Mouse (Mus musculus) gastrocnemius, postnatal 4 days (tissue): ENCODE measurements around the gene Ell. TPM values are rescaled to one million over a fixed set of nuclear protein-coding genes. Genes with fewer than 3 reads are reported as not detected.

Experiments used
- DNase-seq, 2 experiments: peaks; one replicate each; pipeline ENCODE4 v3.0.0; 2021 to 2022; ENCODE audit warnings: low spot score in 2 of 2, mixed read lengths in 2 of 2
- total RNA-seq, 2 experiments: library from RNA; stranded (reverse); gene quantifications; 2 replicates each; pipeline ENCODE4 v1.2.3; 2021

Gene Ell
- total RNA-seq, 2 experiments from 2014 or later = 16.1 to 18.2 TPM

GRCm38 (mm10) chr8:70609849-70610795 lies 70.9 kb downstream of the Ell start:
- peak; percentile 82 to 91 for DNase-seq

DNA sequence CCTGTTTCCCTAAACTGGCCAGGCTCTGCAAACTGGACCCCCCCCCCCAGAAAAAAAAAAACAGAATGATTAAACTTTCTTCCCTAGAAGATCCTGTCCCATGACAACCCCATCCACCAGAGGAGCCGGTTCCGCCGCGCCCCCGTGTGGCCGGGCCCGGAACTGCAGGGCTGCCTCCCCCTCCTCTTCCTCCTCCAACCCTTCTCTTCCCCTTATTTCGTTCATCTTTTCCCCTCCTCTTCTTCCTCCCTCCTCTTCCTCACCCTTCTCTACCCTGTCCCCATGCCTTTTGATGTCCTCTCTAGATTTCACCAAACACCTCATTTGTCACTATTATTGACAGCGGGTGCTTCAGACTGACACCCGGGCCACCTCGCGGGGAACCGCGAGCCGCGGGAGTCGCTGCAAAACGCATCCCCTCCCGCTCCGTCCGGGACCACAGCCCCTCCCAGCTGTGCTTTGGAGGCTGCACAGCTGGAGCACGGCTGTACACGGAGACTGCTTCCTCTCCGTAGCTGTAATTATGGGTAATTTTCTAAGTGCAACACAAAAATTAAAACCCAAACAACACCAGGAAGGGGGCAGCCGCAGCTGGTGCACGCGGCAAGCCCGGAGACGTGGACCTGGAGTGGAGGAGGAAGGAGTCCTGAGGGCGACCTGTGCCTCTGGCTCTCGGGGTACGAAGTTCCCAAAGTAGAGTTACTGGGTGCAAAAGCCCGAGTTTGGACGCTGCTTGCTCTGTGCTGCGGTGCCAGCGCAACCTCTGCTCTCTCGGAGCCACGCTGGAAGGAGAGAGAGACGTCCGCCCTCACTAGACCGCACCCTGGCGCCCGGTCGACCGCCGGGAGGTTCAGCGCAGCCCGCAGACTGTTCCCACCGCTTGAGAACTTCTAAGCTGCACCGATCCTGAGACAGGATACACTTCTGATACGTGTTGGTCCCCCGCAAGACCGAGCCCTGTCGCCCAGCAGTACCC lies 71.8 kb downstream of the Ell start:
- peak; percentile 86 to 94 for DNase-seq

- DNase-seq = peak; percentile 76 to 83
Observed at GRCm38 (mm10) chr8:70611849-70612248, 72.6 kb downstream of the Ell start.

DNA sequence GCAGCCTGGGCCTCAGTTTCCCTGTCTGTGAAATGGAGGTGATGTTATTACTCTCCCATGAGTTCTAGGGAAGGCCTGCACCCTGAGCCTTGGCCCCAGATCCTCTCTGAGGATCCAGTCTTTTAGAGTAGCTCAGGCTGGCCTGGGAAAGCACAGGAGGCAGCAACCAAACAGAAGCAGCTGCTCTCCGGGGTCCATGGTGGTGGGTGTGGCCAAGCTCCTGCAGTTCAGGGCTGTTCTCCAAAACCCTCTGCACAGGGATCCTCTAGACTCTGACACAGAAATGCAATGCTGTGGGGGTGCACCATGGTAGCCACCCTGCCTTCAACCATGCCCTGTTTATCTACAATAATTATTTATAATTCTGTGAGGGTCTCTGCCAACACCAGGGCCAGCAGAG lies 74.5 kb downstream of the Ell start:
- DNase-seq = no peak

DNA sequence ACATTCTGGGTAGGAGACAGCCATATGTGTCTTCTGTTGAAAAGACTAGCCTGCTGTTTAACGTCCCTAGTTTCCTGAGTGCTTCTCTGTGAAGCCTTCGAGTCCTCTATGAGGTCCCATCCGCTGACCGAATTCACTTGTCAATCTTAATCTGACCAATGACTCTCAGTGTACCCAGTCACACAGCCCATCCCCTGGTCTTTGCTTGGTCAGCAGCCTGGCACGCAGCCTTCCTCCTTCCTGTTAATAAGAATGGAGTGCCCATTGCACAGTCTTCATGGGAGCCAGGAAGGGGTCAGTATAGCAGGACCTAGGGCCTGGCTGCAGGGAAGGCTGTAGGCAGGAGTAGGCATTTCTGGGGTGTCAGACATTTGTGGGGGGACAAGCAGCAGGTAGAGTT lies 75.2 kb downstream of the Ell start:
- DNase-seq = no peak

DNA sequence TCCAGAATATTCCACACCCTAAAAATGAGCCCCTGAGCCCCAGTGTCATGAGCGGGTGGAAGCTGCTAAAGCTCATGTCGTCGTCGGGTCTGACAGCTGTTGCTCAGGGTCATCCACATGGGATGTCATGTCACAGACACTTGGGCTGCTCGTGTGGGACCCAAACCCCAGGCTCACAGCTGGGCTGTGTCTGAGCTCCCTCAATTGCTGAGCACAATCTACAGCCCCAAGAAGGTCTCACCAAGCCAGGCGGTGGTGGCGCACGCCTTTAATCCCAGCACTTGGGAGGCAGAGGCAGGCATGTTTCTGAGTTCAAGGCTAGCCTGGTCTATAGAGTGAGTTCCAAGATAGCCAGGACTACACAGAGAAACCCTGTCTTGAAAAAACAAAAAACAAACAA lies 76.0 kb downstream of the Ell start:
- no peak for DNase-seq

- DNase-seq = no peak
Observed at GRCm38 (mm10) chr8:70615894-70616293, 76.6 kb downstream of the Ell start, which contains the start of gene Lrrc25. Lrrc25 (plus strand) TSS chr8:70616155.

DNA sequence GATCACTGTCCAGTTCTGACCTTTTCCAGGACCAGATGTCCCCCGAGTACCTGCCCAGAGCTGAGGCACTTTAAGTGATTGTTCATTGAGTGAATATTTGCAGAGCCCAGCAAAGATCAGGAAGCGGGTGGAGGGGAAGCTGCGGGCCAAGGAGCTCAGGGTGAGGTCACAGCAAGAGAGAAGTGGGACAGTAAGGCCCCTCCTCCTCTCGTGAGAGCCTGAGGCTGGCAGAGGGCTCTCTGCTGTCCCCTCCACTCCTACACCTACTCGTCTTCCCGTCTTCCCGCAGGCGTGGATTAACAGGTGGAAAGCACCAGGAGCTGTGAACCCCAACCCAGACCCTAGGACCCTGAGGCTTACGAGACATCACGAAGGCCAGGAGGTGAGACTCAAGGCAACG lies 77.4 kb downstream of the Ell start:
- no peak for DNase-seq

GRCm38 (mm10) chr8:70617985-70618384 lies 78.7 kb downstream of the Ell start:
- DNase-seq = no peak

- DNase-seq = no peak
Observed at GRCm38 (mm10) chr8:70618888-70619334, 79.7 kb downstream of the Ell start.

- DNase-seq = no peak
Observed at GRCm38 (mm10) chr8:70622220-70622619, 83.0 kb downstream of the Ell start.

- DNase-seq = peak in 1 of 2 experiments; percentile 57
Observed at GRCm38 (mm10) chr8:70625104-70625503, 85.8 kb downstream of the Ell start.

- DNase-seq = no peak
Observed at GRCm38 (mm10) chr8:70627041-70627440, 87.8 kb downstream of the Ell start.

DNA sequence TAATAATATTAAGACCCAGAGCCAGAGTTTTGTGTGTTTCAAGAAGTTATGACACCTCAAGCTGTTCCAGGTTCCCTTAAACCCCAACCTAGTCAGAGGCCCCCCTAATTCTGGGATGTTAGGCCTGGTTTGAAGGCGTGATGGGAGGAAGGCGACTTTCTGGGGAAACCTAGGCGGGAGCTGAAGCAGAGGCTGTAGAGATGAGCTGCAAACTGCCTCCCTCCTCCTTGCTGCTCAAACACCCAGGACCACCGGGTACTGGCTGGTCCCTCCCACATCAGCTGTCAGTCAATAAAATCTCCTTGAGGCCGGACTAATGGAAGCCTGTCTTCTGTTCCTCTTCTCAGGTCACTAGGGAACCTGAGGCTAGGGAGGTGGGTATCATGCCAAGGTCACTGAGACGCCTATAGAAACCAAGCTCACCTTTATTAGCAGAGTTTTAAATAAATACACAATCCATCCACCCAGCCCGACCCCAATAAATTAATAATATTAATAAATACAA lies 89.8 kb downstream of the Ell start:
- no peak for DNase-seq

DNA sequence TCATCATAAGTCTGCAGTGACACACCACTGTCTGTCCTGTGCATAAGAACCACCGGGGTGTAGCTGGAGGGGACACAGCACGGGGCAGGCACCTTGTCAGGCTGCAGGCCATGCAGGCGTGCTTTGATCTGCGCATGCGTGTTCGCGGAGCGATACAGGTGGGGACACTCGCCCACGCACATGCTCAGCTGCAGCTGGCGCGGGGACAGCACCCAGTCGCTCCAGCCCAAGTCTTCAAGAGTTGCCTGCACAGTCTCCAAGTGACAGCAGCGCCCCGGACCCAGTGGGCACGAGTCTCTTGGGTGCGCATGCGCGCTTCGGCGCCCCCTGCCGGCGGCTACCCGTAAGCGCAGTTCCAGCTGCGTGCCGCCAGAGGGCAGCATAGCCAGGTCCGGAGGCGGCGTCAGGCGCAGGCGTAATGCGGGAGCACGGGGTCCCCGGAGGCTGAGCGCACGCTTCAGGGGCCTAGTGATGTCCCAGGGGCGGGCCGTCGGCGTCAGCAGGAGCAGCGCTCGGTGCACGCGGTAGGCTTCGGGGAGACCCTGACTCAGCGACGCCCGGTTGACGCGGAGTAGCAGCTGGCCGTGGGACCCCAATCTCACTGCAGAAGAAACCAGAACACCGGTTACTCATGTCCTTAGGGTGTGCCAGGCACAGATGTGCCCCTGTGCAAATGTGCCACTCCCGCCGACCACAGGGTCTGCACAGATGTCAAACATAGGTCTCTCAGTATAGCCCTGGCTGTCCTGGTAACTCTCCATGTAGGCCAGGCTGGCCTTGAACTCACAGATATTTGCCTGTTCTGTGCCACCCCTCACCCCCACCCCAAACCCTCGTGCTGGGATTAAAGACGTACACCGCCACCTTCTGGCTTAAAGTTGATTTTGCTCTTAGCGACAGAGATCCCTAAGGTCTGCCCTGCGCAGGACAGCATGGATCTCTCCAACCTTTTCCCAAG lies 90.6 kb downstream of the Ell start:
- DNase-seq = peak; percentile 73 to 85

- peak in 1 of 2 experiments; percentile 59 for DNase-seq
Observed at GRCm38 (mm10) chr8:70630532-70631381, 91.5 kb downstream of the Ell start.

DNA sequence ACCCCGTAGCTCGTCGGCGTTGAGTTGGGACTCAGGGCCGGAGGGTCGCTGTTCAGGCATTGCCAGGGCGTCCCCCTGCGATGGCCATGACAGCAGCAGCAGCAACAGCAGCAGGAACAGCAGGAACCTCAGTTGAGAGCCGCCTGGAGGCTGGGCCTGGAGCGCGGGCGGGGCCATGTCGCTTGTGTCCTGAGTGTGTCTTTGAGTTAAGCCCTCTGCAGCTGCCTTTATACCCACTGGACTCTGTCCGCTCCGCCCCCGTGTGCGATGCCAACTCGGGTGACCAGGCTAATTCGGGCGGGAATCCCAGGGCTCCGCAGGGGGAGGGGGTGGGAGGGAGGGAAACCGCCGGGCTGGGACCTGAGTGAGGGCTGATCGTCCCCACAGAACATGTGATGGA lies 92.2 kb downstream of the Ell start:
- DNase-seq = no peak

- no peak for DNase-seq
Observed at GRCm38 (mm10) chr8:70632346-70632892, 93.2 kb downstream of the Ell start, which contains the start of gene Gdf15. Gdf15 (minus strand) TSS chr8:70632456.

- peak in 1 of 2 experiments; percentile 67 for DNase-seq
Observed at GRCm38 (mm10) chr8:70634066-70634465, 94.8 kb downstream of the Ell start.
